Mouse (Mus musculus): ENCODE data around the gene Hax1.

- TF ChIP-seq CTCF (IDR thresholded peaks at IDR 0.05; ENCODE audit: extremely low read depth, insufficient read depth, insufficient read length, insufficient replicate concordance) (no peak), POLR2A (IDR thresholded peaks at IDR 0.05; ENCODE audit: low read depth, low read length) (no peak)
Measured at GRCm38 (mm10) chr3:89982426-89982825, 16.2 kb downstream of the Hax1 start.
